Mouse (Mus musculus) lung, adult 18-20 months (tissue): ENCODE measurements around the gene Ppm1l.

ENCODE experiments used
- DNase-seq, 2 experiments: peaks; one replicate each; pipeline ENCODE4 v3.0.0; 2022; ENCODE audit warnings: mixed read lengths in 2 of 2

The Ppm1l gene

DNA sequence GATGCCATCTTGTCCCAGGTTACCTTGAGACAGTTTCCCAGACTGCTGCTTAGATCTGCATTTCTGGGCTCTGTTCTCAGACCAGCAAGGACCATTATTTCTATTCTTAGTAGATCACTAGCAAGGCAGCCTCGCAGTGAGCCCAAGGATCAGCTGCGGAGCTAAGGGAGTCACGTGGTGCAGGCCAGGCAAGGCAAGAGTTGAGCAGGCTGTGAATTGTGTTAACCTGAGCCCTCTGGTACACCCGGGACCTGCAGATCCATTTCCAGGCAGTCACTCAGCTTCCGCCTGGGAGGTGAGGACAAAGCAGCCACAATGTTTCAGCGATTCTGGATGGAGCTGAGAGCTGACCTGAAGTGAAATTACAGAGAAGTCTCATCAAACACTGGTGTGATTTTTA, 185.3 kb downstream of the Ppm1l start:
- DNase-seq, result no peak

DNA sequence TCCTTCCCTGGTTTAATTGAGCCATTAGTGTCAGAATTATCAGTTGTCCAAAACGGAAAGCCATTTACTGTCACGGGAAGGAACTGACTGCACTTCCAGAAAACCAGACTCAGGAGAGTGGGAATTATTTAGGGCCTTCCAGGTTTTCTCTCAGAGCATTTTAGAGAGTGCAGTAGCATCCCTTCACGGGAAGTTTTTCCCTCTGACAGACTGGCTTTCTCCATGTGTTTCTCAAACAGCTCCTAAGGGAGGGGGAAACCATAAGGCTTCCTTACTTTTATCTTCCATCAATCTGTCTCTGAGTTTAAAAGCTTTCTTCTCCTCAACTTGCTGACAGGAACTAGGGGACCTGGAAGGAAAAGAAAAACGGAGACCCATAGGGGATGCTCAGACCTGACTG, 185.9 kb downstream of the Ppm1l start:
- no peak for DNase-seq

DNA sequence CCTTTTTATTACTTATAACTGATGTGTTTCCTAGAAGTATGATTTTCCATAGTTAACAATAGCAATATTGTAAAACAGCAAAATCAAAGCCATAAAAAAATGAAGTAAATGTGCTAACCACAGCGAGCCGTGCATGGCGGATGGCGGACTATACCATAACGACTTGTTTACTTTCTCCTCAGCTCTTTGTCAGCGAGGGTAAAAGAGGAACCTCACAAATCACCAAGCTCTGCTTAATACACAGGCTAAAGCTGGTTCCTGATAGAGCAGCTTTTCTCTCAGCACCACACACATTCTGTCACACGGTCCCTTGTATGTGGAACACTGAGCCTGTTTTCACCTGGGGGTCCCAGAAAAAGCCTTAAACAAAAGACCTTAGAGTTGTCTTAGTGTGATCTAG, 188.4 kb downstream of the Ppm1l start:
- DNase-seq, result no peak

DNA sequence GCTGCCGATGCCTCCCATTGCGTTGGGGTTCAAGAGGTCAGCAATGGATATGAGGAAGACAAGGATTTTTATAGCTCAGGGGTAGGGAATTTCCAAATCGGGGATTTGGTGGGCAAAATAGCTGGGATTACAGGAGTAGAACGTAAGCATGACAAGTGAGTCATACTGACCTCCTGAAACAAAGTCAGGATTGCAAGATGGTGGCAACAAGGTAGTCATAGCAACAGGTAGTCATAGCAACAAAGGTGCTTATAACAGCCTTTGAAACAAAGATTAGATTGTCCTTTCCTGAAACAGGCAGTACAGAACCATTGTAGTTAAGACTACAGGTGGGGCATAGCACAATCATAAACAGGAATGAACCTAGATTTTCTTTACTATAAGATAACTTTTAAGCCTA, 189.7 kb downstream of the Ppm1l start:
- DNase-seq, result no peak

DNA sequence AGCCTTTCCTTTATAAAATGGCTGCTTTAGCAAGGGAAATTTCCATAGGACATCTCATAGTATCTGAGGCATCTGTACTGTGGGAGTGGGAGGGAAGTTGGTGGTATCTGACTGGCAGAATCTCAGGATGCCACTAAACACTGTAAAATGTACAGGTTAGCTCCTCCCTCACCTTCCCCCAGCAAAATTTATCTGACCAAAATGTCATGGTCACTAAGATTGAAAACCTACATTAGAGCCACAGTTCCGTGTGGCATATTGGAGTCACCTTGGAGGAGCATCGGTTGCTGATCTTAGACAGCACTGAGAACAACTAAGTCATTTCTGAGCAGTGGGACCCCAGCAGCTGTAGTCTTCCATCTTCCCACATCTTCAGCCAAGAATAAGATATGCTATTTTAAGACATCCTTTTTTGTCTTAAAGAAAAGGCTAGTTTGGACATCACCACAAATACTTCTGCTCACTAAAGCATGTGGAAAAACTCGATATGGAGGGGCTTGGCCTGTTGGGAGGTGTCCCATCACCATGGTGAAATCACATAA, 192.8 kb downstream of the Ppm1l start:
- no peak for DNase-seq

DNA sequence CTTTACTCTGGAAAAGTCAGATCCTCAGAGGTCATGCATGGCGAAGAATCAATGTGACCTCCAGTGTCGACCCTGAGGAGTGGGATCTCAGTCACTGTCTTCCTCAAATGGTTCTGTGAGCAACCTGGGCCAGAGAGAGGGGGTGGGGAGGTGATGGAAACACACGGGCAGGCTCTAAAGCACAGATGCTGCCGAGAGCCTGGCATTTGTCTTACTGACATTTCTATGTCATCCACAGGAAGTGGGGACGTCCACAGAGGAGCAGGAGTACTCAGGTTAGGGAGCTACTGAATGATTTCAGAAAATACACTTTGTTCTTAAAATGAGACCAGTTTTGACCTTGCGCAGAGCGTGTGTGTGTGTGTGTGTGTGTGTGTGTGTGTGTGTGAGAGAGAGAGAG, 195.2 kb downstream of the Ppm1l start:
- DNase-seq, result no peak

DNA sequence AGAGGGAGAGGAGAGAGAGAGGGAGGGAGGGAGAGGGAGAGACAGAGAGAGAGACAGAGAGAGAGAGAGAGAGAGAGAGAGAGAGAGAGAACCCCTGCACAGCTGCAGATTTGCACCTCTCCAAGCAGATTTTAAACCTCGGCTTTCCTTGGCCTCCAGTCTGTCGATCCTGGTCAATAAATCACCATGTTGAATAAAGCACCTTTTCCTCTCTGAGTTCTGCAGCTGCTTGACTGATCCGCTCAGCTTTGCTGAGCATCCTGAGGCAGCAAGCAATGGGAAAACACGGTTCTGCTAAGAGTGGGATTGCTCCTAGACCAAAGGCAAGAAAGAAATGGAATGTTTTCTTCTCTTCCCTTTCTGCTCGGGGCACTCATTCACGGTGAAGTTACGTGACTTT, 195.7 kb downstream of the Ppm1l start:
- no peak for DNase-seq

DNA sequence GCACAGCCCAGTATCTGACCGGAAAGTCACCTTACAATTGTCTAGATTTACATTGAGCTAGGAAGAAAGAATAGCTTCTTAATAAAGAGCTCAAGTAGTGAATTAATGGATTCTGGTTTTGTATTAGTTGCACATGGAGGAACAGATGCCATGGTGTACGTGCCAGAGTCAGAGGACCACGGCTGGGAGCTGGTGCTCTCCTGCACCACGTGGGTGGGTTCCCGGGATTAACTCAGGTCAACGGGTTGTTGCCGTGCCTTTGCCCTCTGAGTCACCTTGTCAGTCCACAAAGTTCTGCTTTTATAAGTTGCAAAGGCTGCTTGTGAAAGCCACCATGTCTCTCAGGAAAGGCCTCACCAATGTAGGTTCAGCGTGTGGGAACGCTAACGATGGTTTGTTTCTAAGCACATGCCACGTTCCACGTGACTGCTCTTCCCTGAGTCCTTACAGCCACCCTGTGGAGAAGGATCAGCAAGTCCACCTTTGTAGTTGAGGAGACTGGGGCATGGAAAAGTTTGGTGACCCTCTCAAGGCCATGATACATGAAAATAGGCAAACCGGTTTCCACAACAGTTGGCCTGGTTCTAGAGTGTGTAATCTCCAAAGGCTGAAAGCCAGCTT, 199.2 kb downstream of the Ppm1l start:
- DNase-seq, result no peak

DNA sequence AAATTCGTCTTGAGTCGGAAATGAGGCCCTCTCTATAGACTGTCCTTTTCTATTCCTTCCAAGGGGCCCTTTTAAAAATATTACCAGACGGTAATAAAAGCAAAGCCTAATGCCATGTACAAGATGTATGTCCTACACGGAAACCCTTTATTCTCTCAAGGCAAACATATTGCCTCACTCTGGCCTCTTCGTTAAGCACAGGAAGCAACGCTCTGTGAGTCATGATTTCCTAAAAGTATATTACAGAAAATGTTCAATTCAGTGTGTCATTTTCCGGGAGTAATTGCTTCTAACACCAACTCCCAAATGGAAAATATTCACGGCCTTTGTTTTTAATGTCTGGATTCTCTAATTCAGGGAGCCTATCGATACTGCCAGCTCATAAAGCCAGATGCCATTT, 202.5 kb downstream of the Ppm1l start:
- DNase-seq, result no peak

DNA sequence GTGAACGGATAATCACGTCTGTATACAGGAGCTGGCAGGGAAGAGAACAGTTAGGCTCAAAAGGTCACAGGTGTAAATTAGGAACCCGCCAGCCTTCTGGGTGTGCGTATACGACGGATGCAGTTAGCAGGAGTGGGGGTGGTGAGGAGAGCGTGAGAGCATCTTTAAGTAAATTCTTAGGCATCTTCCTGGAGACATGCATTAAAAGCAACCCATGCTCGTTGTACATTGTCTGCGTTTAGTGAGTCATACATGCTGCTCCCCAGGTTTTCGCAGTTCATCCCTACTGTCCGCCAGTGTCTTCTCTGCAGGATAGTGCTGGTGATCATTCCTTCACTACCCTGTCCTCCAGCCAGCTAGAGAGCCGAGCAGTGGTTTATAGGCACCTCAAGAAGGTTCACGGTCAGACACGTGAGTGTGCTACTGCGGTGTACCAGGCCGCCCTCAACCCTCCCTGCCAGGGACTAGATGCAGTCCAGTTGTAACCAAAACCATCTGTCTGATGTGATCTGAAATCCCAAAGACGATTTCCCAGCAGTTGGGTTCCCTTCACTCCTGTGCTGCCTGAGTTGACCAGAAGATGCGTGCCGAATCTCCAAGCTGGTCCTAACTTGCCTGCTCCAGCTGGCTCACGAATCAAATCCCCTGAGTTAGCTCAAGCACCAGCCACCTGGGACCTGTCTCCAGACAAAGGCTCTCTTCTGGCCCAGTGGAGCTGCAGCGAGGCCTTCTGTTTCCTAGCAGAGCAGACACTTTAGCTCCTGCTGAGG, 203.3 kb downstream of the Ppm1l start:
- DNase-seq, result no peak

DNA sequence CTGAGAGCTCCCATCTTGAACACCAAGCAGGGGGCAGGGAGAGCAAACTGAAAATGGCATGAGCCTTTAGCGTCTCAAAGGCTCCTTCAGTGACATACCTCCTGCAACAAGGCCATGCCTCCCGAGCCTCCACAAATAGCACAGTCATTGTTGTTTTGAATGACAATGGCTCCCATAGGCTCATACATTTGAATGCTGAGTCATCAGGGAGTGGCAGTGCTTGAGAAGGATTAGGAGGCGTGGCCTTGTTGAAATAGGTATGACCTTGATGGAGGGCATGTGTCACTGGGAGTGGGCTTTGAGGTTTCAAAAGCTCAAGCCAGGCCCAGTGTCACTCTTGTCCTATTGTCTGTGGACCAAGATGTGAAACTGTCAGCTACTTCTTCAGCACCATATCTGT, 205.6 kb downstream of the Ppm1l start:
- DNase-seq, result no peak

DNA sequence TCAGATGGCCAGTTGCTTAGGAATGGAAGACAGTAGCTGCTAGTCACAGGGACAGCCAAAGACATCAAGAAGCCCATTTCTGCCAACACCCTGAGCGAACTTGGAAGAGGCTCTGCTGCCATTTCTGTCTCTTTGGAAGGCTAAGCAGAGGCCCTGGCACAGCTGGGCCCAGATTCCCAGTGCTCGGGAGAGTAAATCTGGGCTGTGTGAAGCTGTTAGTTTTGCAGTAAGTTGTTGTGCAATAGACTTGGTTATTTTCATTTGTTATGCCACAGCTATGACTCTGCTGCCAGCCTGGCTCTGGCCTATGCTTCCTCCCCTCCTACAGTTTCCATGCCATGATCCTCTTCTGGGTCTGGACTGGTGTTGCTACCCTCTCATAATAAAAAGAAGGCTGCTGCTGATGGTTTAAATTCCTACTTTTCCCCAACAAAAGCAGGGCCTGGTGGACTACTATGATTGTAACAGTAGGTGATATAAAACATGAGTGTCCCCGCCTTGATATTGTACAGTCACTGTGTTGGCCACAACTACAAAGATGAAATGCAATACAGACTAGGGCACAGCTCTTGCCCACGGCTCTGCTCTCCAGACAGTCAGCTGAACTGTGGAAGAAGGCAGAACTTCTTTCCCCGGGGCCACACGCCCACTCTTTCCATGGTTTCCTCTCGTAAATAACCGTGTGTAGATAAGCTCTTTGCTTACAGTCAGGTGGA, 207.9 kb downstream of the Ppm1l start:
- DNase-seq, result peak; percentile 16 to 31

DNA sequence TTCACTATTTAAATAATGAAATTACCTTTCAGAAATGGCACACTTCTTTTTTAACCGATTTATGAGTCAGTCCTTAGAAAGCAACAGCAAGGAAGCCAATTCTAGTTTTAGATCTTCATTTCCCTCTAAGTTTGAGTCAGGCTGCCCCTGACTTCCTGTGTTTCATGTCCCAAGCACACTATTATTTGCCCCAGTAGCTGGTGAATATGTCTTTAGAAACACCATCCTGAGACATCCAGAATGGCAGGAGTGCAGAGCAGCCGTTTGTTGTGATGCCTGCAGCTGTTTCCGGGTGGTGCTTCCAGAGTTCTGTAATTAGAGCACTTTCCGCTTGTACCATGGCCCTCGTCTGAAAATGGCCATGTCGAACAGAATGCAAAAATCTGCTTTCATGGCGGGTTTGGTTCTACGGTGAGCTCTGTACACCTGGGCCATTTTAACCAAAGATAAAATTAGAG, 208.4 kb downstream of the Ppm1l start:
- DNase-seq, result no peak

DNA sequence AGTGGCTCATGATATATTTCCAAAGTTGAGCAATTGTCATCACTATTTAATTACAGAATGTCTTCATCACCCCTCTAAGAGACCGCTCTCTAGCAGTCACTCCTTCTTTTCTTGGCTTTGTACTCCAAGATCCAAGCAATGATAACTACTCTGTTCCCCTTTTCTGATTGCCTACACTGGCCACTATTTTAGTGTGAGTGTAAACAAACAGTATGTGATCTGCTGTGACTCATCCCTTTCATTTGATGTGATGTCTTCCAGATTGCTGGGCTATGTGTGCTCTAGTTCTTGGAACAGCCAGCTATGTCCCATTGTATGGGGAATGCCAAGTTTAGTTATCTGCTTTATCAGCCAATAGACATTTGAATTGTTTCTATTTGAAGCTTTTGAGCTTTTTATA, 210.7 kb downstream of the Ppm1l start:
- DNase-seq, result no peak

DNA sequence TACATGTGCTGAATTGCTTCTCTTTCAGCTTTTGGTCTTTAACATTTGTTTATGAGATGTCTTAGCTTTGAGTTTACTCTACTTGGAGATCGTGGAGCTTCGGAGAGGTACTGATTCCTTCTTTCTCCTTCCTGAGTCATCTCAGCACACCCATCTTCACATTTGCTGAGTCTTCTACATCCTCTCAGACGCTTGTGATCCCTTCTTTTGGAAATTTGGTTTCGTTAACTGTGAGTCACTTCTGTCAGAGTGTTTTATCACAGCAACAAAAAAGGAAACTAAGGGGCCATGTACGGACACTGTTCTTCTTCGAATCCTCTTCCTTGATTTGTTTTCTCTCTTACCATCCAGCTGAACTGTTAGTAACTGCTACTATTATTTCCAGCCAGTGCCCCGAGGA, 212.9 kb downstream of the Ppm1l start:
- DNase-seq, result no peak

DNA sequence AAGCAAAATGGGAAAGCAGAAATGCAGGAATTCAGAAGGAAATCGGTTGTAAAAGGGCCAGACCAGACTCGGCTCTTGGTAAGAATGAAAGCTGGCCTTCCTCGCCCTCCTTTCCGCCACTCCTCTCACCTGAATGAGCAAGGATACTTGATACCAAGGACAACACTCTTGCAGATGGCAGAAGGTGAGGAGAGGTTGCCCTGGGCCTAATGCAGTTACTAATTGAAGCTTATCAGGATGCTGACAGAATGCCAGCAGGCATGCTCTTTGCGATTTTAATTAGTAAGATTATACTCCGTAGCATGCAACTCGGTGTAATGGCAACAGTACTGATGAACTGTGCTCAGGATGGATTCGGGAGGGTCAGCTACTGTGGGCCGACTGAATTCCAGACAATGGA, 214.8 kb downstream of the Ppm1l start:
- DNase-seq, result no peak

DNA sequence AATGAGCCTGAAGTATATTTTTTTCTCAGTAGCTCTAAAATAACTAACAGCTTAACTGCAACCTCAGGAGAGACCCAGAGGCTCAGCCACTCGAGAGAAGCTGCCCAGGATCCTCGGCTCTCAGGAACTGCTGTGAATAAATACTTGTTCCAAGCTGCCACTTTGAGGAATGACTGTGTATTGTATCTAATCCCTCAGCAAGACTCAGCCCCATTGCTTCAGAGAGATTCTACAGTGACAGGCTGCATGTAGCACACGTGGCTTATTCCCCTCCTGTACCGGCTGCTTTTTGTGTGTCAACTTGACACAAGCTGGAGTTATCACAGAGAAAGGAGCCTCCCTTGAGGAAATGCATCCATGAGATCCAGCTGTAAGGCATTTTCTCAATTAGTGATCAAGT, 216.0 kb downstream of the Ppm1l start:
- DNase-seq, result no peak

DNA sequence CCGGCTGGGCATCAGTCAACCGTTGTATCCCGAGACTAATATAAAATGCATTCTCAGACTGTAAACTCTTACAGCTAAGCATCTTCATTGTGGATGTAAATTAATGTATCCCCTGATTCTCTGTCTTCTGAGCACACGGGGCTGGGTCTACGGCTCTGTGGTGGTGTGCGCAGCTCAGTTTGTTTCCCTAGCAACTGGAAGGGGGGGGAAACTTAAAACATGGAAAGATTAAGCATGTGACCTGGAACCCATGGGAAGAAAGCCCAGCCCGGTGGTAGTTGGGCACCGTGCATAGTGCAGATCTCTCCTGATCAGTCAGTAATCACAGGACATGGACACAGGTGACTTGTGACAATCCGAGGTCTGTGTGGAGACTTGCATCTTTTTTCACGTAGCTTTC, 218.8 kb downstream of the Ppm1l start:
- no peak for DNase-seq

DNA sequence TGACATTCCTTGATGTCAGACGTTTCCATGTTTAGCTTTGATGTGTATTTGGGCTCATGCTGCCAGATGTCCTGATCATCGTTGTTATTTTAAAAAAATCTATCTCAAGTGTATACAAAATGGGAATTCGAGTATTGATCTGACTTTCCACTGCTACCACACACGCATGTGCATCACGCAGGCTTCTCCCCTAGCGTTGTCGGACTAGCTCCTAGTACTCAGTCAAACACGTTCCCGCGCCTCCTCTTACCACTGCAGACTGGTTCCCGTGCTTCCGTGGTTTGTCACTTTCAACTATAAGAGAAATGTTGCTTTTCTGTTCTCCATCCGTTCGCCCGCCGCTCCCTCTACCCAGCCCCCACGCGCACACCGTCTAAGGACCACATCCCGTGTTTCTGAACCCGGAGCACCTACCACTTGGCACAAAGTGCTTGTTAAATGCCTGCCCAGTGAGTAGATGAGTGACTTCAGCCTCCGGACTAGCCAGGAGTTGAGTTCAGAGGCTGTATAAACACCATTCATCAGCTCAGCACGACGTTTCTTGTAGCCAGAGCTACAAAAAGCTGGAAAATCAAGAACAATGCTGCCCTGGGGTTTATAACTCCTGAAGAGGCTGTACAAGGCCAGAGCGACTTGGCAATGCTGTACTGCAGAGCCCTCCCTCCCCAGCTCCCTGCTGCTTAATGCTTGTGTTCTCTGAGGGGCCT, 219.4 kb downstream of the Ppm1l start:
- DNase-seq, result no peak

DNA sequence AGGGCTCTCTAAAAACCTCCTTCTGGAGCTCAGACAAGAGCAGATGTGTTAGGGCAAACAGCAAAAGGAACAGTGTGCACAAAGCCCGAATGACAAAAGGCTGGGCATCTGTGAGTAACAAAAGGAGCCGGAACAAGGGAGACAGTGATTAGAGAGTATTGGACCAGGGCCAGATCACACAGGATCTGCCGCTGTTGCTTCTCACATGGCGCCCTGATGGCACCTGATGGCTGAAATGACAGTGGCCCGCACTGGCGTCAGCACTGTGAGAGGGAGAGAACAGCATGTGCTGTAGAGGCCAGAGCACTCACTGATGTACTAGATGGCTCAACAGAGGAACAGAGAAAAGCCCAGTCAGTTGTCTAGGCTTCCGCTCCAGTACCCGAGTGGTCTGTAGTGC, 226.3 kb downstream of the Ppm1l start:
- DNase-seq, result peak; percentile 14 to 38

DNA sequence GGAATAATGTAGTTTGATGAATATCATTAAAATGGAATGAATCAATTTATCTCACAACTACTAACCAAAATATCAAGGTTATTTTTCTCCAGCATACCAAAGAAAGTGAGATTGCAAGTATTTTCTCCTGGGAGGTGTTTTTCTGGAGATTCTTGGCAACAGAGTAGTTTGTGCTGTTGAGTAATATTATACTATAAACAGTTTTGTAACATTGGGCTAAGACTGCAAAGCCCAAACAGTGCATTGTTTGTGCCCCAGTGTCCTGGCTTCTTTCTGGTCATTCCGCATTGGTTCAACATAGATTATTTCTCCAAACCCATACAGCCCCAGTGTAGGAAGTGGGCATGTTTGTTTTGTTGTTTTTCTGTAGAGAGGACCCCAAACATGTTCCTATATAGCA, 227.1 kb downstream of the Ppm1l start:
- DNase-seq, result no peak

DNA sequence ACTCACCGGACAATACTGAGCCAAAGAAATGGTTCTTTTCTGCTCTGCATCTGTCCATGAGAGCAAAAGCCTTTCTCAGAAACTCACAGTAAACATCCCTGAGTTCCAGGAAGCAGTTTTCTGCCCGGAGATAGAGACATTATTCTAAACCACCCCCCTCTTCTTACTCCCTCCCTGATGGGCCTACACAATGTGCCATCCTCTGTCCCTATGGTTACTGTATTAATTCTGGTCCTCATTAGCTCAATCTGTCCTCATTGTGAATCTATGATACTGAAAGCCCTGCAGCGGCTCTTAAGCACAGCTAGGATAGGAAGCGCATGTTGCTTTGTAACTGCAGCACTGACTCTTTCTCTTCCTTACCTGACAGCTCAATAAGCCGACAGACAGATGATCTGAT, 228.4 kb downstream of the Ppm1l start:
- no peak for DNase-seq
